Mouse (Mus musculus): Measurements from ENCODE around the gene Myl3. TPM values are rescaled to one million over a fixed set of nuclear protein-coding genes. Genes with fewer than 3 reads are reported as not detected.

Gene Myl3
- not detected in 2 replicates for total RNA-seq (2015; ENCODE audit: low replicate concordance)
- total RNA-seq (2017; ENCODE audit: low replicate concordance), result not detected in 2 replicates

DNA sequence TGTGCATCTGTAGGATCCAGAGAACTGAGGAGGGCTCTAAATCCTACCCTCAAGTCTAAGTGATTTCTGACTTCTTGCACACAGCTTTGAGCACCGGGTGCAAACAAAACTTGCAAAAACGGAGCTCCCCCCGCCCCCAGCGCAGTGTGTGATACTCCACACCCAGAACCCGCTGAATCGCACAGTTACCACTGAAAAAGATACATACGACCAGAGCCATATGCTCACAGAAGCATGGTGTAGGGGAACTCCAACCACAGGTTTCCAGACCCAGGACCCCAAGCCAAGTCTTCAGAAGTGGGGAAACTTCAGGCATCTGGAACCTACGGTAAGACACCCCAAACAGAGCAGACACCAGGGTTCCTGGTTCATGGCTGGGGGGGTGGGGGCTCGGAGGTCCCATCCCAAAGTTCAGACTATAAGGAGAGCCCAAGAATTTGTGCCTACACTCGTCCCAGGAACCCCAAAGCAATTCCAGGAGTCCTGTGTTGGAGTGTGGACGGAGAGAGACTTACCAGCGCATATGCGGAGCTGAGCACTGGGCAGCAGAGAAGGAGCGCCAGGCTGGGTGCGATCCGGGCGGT is at the start of gene Myl3:
Myl3 (plus strand) TSS at position 151 of the 584 bp plus-strand sequence.
- ATAC-seq (replicated peaks; ENCODE audit: low FRiP score, poor library complexity, severe bottlenecking), result no peak

DNA sequence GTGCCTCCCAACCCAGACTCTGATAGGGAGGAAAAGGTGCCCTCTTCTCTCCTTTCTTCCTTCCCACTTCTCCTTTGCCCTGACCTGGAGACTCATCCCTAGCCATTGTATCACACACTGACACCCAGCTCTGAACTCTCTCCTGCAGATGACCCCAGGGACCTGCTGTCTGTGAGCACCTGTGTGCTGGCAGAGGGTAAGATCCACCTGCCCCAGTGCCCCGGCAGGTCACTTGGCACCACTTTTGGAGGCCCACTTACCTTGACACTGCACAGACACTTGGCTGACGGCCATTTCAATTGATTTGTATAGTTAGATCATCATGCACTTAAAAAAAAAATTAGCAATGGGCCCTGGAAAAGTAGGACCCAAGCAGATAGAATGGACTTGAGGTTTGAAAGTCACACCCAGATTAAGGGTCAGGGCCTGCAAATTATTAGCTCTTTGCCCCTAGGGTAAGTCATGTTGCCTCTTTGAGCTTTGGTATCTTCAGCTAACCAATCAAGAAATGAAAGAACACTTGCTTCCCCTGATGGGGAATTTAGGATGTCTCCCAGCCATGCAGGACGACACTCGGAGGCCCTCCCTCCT is 46.4 kb upstream of the Myl3 start:
- no peak for ATAC-seq (replicated peaks; ENCODE audit: low FRiP score, poor library complexity, severe bottlenecking)

DNA sequence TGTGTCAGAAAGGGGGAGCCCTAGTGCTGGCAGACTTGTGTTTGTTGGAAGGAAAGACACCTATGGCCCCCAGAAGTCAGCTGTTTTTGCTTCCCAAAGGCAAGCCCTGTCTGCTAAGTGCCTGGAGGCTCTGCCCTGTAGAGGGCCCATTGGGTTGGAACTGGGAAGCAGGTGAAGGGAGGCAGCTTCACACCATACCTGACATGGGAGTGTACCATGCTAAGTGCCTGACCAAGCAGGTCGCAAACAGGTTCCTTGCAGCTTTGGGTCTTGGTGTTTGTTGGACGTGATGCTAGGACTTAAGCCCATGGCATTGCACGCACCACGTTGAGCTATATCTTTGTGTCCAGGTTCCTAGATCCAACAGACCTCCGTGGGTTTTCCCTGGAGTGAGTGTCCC is 45.2 kb upstream of the Myl3 start:
- ATAC-seq (replicated peaks; ENCODE audit: low FRiP score, poor library complexity, severe bottlenecking), result no peak

- ATAC-seq (replicated peaks; ENCODE audit: low FRiP score, poor library complexity, severe bottlenecking), result no peak
Observed at GRCm38 (mm10) chr9:110697465-110697864, 44.2 kb upstream of the Myl3 start.

GRCm38 (mm10) chr9:110699574-110699973 is 42.1 kb upstream of the Myl3 start:
- ATAC-seq (replicated peaks; ENCODE audit: low FRiP score, poor library complexity, severe bottlenecking), result peak; percentile 95

DNA sequence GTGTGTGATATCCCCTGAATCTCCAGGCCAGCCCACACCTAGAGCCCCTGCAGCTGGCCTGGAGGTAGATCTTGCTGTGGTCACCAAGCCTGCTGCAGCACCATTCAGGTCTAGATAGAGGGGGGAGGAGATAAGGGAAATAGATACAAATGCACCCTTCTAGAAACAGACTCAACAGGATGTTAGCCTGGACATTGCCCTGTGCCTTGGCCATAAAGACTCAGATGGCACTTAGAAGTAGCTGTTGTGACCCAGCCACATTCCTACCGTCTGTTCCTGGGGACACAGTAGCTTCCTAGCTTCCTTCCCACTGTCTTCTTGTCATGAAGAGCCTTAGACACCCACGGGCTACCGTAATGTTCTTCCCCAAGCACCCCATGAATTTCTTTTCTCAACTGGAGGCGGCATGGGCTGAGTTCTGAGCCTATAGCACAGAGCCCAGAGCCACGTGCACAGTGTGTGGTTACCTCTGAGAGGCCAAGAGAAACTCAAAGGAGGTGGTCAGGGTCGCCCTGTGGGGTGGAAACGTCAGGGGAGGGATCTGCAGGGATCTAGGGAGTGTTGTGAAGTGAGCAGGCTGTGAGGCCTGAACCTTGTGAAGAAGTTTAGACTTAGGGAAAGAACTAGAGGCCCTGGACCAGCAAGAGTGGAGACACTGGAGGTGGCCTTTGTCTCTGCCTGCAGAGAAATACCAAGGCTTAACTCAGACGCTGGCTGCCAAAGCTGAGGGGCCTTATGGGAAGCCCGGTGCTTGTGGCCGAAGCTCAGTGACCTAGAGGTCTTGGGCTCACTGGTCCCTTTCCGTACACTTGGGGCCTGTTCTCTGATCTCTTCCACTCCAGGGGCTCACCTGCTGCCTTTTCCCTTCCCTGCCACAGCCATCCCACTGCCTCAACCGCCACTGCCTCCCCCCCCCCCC is 40.3 kb upstream of the Myl3 start:
- ATAC-seq (replicated peaks; ENCODE audit: low FRiP score, poor library complexity, severe bottlenecking), result no peak

- no peak for ATAC-seq (replicated peaks; ENCODE audit: low FRiP score, poor library complexity, severe bottlenecking)
Observed at GRCm38 (mm10) chr9:110702848-110703247, 38.8 kb upstream of the Myl3 start.

- no peak for ATAC-seq (replicated peaks; ENCODE audit: low FRiP score, poor library complexity, severe bottlenecking)
Observed at GRCm38 (mm10) chr9:110703951-110704350, 37.7 kb upstream of the Myl3 start.

DNA sequence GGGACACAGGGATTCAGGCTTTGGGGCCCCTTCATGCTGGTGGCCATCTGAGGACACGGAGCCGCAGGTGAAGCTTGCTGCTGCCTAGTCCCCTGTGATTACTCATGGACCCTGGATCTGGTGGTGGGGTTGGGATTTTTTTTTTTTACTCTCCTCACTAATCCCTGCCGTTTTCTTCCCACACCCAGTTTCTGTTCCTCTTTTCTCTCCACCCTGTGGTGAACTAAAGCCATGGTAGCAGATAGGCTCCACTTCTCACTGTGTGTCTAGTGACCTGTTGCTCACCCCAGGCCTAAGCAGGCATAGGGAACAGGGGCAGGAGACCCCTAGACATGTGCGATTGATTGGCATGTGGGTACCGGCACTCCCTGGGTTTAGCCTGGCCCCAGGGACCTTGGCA is 34.9 kb upstream of the Myl3 start:
- no peak for ATAC-seq (replicated peaks; ENCODE audit: low FRiP score, poor library complexity, severe bottlenecking)

DNA sequence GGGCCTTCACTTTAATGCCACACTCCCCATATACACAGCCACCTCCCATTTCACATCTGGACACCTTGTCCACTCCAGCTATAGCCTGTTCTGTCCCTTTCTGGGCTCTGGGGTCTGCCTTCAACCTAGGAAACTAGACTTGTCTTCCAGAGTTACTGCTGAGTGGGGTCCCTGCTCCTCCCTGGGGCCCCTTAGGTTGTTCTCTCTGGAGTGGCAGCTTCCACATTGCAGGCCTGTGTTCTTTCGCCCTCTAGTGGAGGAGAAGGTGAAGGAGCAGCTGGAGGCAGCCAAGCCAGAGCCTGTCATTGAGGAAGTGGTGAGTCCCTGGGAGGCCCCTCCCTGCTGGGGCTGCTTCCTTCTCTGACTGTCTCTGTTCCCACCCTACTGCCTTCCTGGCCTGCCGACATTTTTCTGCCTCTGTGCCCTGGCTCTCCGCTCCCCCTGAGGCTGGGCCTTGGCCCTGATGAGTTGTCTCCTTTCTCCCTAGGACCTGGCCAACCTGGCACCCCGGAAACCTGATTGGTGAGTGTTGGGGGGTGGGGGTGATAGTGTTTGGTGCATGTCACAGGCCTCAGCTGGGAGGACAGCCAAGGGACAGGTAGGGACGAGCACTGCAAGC is 31.9 kb upstream of the Myl3 start:
- peak; percentile 92 for ATAC-seq (replicated peaks; ENCODE audit: low FRiP score, poor library complexity, severe bottlenecking)

GRCm38 (mm10) chr9:110711532-110711931 is 30.1 kb upstream of the Myl3 start:
- no peak for ATAC-seq (replicated peaks; ENCODE audit: low FRiP score, poor library complexity, severe bottlenecking)

DNA sequence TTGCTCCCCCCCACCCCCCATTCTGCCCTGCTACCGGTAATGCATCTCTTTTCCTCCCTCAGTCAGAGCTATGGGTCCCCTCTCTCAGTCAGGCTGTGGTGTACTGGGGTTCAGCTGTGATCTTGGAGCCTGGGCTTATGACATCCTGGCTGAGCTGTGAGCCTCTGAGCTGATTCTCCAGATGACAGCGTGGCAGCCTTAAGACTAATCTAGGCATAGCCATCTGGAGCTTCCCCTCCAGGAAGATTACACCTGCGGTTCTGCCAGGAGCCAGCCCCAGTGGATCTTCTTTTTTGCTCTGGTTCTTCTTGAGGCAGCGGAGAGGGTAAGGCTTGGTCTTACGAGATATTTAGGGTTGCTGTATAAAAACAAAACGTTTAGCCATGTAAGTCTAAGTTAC is 29.7 kb upstream of the Myl3 start:
- ATAC-seq (replicated peaks; ENCODE audit: low FRiP score, poor library complexity, severe bottlenecking), result no peak

DNA sequence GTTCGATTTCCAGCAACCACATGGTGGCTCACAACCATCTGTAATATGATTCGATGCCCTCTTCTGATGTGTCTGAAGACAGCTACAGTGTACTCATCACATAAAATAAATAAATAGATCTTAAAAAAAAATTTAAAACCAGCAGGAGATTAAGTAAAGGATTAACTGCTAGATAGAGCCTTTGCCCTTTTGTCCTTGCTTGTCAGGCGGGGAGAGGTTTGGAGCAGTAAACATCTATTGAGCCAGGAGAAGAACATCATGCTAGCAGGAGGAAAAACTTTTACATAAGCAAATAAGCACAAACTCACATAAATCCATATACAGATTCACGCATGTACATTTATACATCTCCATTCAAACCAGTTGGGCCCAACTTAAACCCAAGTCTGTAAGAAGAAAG is 29.1 kb upstream of the Myl3 start:
- no peak for ATAC-seq (replicated peaks; ENCODE audit: low FRiP score, poor library complexity, severe bottlenecking)

DNA sequence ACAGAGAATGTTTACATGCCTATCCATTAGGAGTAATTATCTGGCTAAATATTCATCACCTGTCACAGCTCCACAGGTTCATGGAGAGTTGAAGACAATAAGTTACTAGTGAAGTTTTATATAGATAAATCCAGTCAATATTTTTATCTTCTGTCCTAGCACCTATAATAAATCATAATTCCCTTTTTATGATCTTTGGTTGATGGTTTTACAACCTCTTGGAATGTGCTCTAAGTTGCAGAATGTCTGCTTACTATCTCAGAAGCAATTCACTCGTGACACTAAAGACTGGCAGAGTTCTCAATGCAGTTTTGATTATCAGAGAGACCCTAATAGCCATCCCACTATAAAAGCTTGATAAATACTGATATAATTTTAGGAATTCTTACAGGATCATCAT is 28.3 kb upstream of the Myl3 start:
- no peak for ATAC-seq (replicated peaks; ENCODE audit: low FRiP score, poor library complexity, severe bottlenecking)

- no peak for ATAC-seq (replicated peaks; ENCODE audit: low FRiP score, poor library complexity, severe bottlenecking)
Observed at GRCm38 (mm10) chr9:110715426-110715825, 26.2 kb upstream of the Myl3 start.

- ATAC-seq (replicated peaks; ENCODE audit: low FRiP score, poor library complexity, severe bottlenecking), result peak; percentile 47; the same call in 1 of the 2 replicates
Observed at GRCm38 (mm10) chr9:110716775-110717174, 24.9 kb upstream of the Myl3 start.

- ATAC-seq (replicated peaks; ENCODE audit: low FRiP score, poor library complexity, severe bottlenecking), result no peak
Observed at GRCm38 (mm10) chr9:110718071-110718470, 23.6 kb upstream of the Myl3 start.

DNA sequence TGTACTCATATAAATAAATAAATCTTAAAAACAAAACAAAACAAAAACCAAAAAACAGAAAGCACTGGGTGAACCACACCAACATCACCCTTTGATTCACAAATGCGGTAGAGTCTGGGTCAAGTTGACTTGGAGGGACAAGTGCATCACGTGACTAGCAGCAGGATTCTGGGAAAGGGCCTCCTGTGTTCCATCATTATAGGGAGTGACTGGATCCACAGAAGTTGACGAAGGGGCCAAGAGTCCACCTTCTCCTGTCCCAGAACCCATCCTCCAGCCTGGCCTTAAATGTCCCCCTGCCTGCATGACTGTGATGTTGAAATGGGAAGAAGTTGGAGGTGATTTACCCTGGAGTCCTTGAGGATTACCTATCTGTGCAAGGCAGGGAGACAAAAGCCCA is 22.9 kb upstream of the Myl3 start:
- ATAC-seq (replicated peaks; ENCODE audit: low FRiP score, poor library complexity, severe bottlenecking), result no peak

- ATAC-seq (replicated peaks; ENCODE audit: low FRiP score, poor library complexity, severe bottlenecking), result no peak
Observed at GRCm38 (mm10) chr9:110719977-110720376, 21.7 kb upstream of the Myl3 start.

- no peak for ATAC-seq (replicated peaks; ENCODE audit: low FRiP score, poor library complexity, severe bottlenecking)
Observed at GRCm38 (mm10) chr9:110722060-110722459, 19.6 kb upstream of the Myl3 start.

Data from erythroblast, adult 5-6 weeks (primary cell).